Mouse (Mus musculus) layer of hippocampus, adult 2 months (tissue): ENCODE results near the gene Tesk2. TPM values are rescaled to one million over a fixed set of nuclear protein-coding genes. Genes with fewer than 3 reads are reported as not detected.

Experiments used
- DNase-seq, 2 experiments: peaks; one replicate each; pipeline ENCODE4 v3.0.0; 2022; ENCODE audit warnings: low spot score in 2 of 2
- H3K27ac ChIP-seq: fragments of 200-600 bp; 2 replicates; pipeline ENCODE4 v1.8.1; 2022
- H3K4me3 ChIP-seq: fragments of 200-600 bp; 2 replicates; pipeline ENCODE4 v1.8.1; 2022; ENCODE audit warnings: mild to moderate bottlenecking
- CTCF ChIP-seq: fragments of 200-600 bp; conservative IDR thresholded peaks from 2 replicates; pipeline ENCODE4 v1.8.1; 2022; ENCODE audit warnings: antibody characterized with exemption, mild to moderate bottlenecking, moderate library complexity
- total RNA-seq, 2 experiments: library from RNA; stranded (reverse); gene quantifications; 2 replicates each; pipeline ENCODE4 v1.2.3; 2021

Tesk2 gene
- total RNA-seq, 2 experiments from 2014 or later: 4.2 to 4.8 TPM

DNA sequence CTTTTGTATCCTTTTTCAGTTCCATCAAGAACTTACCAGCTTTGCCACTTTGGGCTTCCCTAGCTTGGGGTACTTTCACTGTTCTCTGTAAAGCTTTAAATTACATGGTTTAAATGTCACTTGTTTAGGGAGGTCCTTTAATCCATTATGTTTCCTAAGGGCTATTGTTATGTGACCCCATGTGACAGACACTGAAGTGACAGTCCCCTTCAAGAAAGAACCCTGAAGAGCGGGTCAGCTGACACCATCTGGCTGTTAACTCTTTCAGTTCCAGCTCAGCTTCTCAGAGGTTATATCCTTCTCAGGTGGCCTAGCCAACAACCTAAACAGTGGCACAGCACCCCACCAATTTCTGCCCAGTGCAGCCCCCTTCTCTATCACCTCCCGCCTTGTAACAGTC is 133.5 kb downstream of the Tesk2 start:
- Histone ChIP-seq H3K4me3 (no peak overlapping the region), H3K27ac (no peak overlapping the region)
- DNase-seq: no peak
- TF ChIP-seq CTCF: no peak

Other genes with a start within 250 kb of the Tesk2 start
- 10 to 100 TPM; 17.5 to 20.1 TPM for gene Ipp, start 213.4 kb upstream of the Tesk2 start, total RNA-seq
- 10 to 100 TPM; 11.4 to 13.3 TPM for gene Tmem69, start 165.0 kb upstream of the Tesk2 start, total RNA-seq
- 10 to 100 TPM; 38.2 to 45.0 TPM for gene Gpbp1l1, start 163.3 kb upstream of the Tesk2 start, total RNA-seq
- gene Ccdc17, start 124.3 kb upstream of the Tesk2 start, total RNA-seq: 1 to 10 TPM; 5.7 to 7.4 TPM
- gene Nasp, start 93.0 kb upstream of the Tesk2 start, total RNA-seq: 10 to 100 TPM; 28.0 to 32.5 TPM
- 100 to 1,000 TPM; 376 to 387 TPM for gene Akr1a1, start 69.3 kb upstream of the Tesk2 start, total RNA-seq
- 100 to 1,000 TPM; 143 to 151 TPM for gene Prdx1, start 35.4 kb upstream of the Tesk2 start, total RNA-seq
- gene Mmachc, start 12.5 kb upstream of the Tesk2 start, total RNA-seq: 10 to 100 TPM; 16.4 to 20.8 TPM
- 1 to 10 TPM; 3.9 to 6.0 TPM for gene Ccdc163, start 12.4 kb upstream of the Tesk2 start, total RNA-seq
- 10 to 100 TPM; 14.0 to 16.2 TPM for gene Toe1, start 86.7 kb downstream of the Tesk2 start, total RNA-seq
- 1 to 10 TPM; 3.1 to 3.2 TPM for gene Mutyh, start 86.8 kb downstream of the Tesk2 start, total RNA-seq
- 1 to 10 TPM; 6.4 to 6.9 TPM for gene Hpdl, start 100.8 kb downstream of the Tesk2 start, total RNA-seq
- 10 to 100 TPM; 15.6 to 17.1 TPM for gene Zswim5, start 156.4 kb downstream of the Tesk2 start, total RNA-seq